Mouse (Mus musculus): ENCODE measurements around the gene Mrpl20.

GRCm38 (mm10) chr4:155769496-155769879 lies 33.2 kb upstream of the Mrpl20 start:
- TF ChIP-seq GATA1 (IDR thresholded peaks at IDR 0.05; ENCODE audit: borderline replicate concordance, low read length) = no peak
- no peak for TF ChIP-seq FLI1 (IDR thresholded peaks at IDR 0.05; ENCODE audit: low read length)
